Mouse (Mus musculus): Measurements from ENCODE around the gene Prss33. TPM values are rescaled to one million over a fixed set of nuclear protein-coding genes. Genes with fewer than 3 reads are reported as not detected.
A peak's percentile ranks its signal among the peaks of the same experiment; 100 is the strongest.

Prss33 gene
- polyA plus RNA-seq, 1 experiment from 2014 or later: not detected

GRCm38 (mm10) chr17:23857193-23857592 lies 21.3 kb upstream of the Prss33 start:
- Histone ChIP-seq H3K36me3 (ENCODE audit: control insufficient read depth, insufficient read depth, low read length) (no peaks in the 10 kb centered on the region), H3K4me3 (ENCODE audit: low read length) (no peak overlapping the region), H3K9me3 (ENCODE audit: control insufficient read depth, low read length) (no peaks in the 10 kb centered on the region), H3K27me3 (replicated peaks; ENCODE audit: control insufficient read depth, insufficient read depth, low read length) (no peaks in the 10 kb centered on the region), H3K9ac (ENCODE audit: low read depth, low read length) (no peak overlapping the region), H3K4me1 (ENCODE audit: control insufficient read depth, insufficient read depth, low read depth, low read length) (no peaks in the 10 kb centered on the region), H3K27ac (ENCODE audit: low read depth, low read length) (no peak overlapping the region), H3K4me2 (ENCODE audit: low read length) (no peak overlapping the region)
- no peak for ATAC-seq
- 83% methylated on average over 6 of the region's 6 CpGs for WGBS

GRCm38 (mm10) chr17:23854229-23854765 lies 18.4 kb upstream of the Prss33 start:
- no peak overlapping the region for H3K27ac ChIP-seq (ENCODE audit: low read depth, low read length)
- no peak for ATAC-seq
- H3K4me1 ChIP-seq (ENCODE audit: control insufficient read depth, insufficient read depth, low read depth, low read length): no peaks in the 10 kb centered on the region
- 91% methylated on average over 10 of the region's 10 CpGs for WGBS
- no peak overlapping the region for H3K4me2 ChIP-seq (ENCODE audit: low read length)
- no peak overlapping the region for H3K9ac ChIP-seq (ENCODE audit: low read depth, low read length)
- no peaks in the 10 kb centered on the region for H3K36me3 ChIP-seq (ENCODE audit: control insufficient read depth, insufficient read depth, low read length)
- H3K4me3 ChIP-seq (ENCODE audit: low read length): no peak overlapping the region
- H3K9me3 ChIP-seq (ENCODE audit: control insufficient read depth, low read length): no peaks in the 10 kb centered on the region
- no peaks in the 10 kb centered on the region for H3K27me3 ChIP-seq (replicated peaks; ENCODE audit: control insufficient read depth, insufficient read depth, low read length)

- H3K9ac ChIP-seq (ENCODE audit: low read depth, low read length): no peak overlapping the region
- 35% methylated on average over 5 of the region's 5 CpGs for WGBS
Observed at GRCm38 (mm10) chr17:23853292-23853691, 17.4 kb upstream of the Prss33 start.

DNA sequence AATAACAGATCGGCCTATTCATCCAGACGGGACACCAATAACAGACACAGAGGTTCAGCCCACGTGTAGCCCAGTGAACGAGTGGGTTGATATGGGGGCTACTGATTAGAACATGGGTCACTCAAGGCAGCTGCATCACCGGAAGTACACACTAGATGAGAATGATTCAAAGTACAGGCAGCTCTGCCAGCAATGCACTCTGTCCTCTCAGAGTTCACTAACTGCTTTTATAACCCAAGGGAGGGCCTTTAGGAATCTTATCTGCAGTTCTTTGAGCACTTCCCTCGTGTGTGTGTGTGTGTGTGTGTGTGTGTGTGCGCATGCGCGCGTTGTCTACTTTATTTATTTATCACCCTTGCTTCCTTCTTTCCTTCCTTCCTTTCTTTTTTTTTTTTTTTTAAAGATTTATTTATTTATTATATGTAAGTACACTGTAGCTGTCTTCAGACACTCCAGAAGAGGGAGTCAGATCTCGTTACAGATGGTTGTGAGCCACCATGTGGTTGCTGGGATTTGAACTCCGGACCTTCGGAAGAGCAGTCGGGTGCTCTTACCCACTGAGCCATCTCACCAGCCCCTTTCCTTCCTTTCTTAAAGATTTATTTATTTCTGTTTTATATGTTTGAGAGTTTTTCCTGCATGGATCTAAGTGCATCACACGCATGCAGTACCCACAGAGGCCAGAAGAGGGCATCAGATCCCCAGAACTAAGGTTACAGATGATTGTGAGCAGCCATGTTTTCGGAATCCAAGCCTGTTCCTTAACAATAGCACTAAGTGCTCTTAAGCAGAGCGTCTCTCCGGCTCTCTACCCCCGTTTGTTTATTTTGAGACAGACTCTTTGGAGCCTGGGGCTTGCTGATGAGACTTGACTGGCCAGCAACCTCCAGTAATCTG lies 15.2 kb upstream of the Prss33 start:
- Histone ChIP-seq H3K4me1 (ENCODE audit: control insufficient read depth, insufficient read depth, low read depth, low read length) (no peaks in the 10 kb centered on the region), H3K27ac (ENCODE audit: low read depth, low read length) (no peak overlapping the region), H3K9ac (ENCODE audit: low read depth, low read length) (no peak overlapping the region), H3K4me2 (ENCODE audit: low read length) (no peak overlapping the region), H3K4me3 (ENCODE audit: low read length) (no peak overlapping the region), H3K9me3 (ENCODE audit: control insufficient read depth, low read length) (no peaks in the 10 kb centered on the region), H3K27me3 (replicated peaks; ENCODE audit: control insufficient read depth, insufficient read depth, low read length) (no peaks in the 10 kb centered on the region; the same call in 1 of the 2 replicates), H3K36me3 (ENCODE audit: control insufficient read depth, insufficient read depth, low read length) (no peaks in the 10 kb centered on the region)
- WGBS: 62% methylated on average over 18 of the region's 19 CpGs
- ATAC-seq: peak; percentile 69; the same call in 1 of the 2 replicates

More at GRCm38 (mm10) chr17:23853292-23853691, 17.4 kb upstream of the Prss33 start:
- Histone ChIP-seq H3K9me3 (ENCODE audit: control insufficient read depth, low read length) (no peaks in the 10 kb centered on the region), H3K4me2 (ENCODE audit: low read length) (no peak overlapping the region), H3K27me3 (replicated peaks; ENCODE audit: control insufficient read depth, insufficient read depth, low read length) (no peaks in the 10 kb centered on the region), H3K27ac (ENCODE audit: low read depth, low read length) (no peak overlapping the region), H3K36me3 (ENCODE audit: control insufficient read depth, insufficient read depth, low read length) (no peaks in the 10 kb centered on the region), H3K4me1 (ENCODE audit: control insufficient read depth, insufficient read depth, low read depth, low read length) (no peaks in the 10 kb centered on the region), H3K4me3 (ENCODE audit: low read length) (no peak overlapping the region)
- ATAC-seq: no peak

GRCm38 (mm10) chr17:23850028-23850427 lies 14.2 kb upstream of the Prss33 start:
- ATAC-seq: no peak
- Histone ChIP-seq H3K27ac (ENCODE audit: low read depth, low read length) (no peak overlapping the region), H3K9ac (ENCODE audit: low read depth, low read length) (no peak overlapping the region), H3K36me3 (ENCODE audit: control insufficient read depth, insufficient read depth, low read length) (no peaks in the 10 kb centered on the region), H3K9me3 (ENCODE audit: control insufficient read depth, low read length) (no peaks in the 10 kb centered on the region), H3K27me3 (replicated peaks; ENCODE audit: control insufficient read depth, insufficient read depth, low read length) (no peaks in the 10 kb centered on the region; the same call in 1 of the 2 replicates), H3K4me3 (ENCODE audit: low read length) (no peak overlapping the region), H3K4me1 (ENCODE audit: control insufficient read depth, insufficient read depth, low read depth, low read length) (no peaks in the 10 kb centered on the region), H3K4me2 (ENCODE audit: low read length) (no peak overlapping the region)
- 64% methylated on average over 2 of the region's 2 CpGs for WGBS

DNA sequence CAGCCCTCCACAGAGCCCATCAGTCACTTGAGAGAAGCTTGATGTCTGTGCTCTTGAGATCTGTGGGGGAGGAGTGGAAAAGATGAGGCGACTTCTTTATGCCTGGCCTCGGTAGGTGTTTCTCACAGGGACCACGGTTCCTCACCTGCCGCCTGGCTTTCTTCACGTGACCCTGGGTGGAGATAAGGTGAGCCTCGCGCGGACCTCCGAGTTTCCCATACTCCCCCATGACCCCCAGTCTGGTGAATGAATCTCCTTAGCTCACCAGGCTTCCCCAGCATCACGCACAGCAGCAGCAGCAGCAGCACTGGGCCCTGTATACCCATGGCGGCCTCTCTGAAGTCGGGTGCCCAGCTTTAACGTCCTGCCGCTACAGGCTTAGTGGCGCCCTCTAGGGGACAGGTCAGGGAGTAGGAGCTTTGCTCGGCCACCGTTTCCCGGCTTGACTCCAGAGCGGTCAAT lies 8.0 kb upstream of the Prss33 start, which contains the start of the genes Prss32 and Prss41:
TSS of gene Prss32 (plus strand) at position 44 of the 462 bp plus-strand sequence.
TSS of gene Prss41 (minus strand) at position 361 of the 462 bp plus-strand sequence.
- Histone ChIP-seq H3K36me3 (ENCODE audit: control insufficient read depth, insufficient read depth, low read length) (no peaks in the 10 kb centered on the region), H3K27ac (ENCODE audit: low read depth, low read length) (no peak within 1 kb of the TSS), H3K9me3 (ENCODE audit: control insufficient read depth, low read length) (no peaks in the 10 kb centered on the region), H3K4me1 (ENCODE audit: control insufficient read depth, insufficient read depth, low read depth, low read length) (no peaks in the 10 kb centered on the region), H3K27me3 (replicated peaks; ENCODE audit: control insufficient read depth, insufficient read depth, low read length) (peaks cover 3% of the 10 kb centered on the region; the same call in 1 of the 2 replicates), H3K4me2 (ENCODE audit: low read length) (peak within 1 kb of the TSS; percentile 24), H3K4me3 (ENCODE audit: low read length) (no peak within 1 kb of the TSS), H3K9ac (ENCODE audit: low read depth, low read length) (no peak within 1 kb of the TSS)
- peak; percentile 40; the same call in 1 of the 2 replicates for ATAC-seq
- 11% methylated on average over 19 of the region's 19 CpGs for WGBS

DNA sequence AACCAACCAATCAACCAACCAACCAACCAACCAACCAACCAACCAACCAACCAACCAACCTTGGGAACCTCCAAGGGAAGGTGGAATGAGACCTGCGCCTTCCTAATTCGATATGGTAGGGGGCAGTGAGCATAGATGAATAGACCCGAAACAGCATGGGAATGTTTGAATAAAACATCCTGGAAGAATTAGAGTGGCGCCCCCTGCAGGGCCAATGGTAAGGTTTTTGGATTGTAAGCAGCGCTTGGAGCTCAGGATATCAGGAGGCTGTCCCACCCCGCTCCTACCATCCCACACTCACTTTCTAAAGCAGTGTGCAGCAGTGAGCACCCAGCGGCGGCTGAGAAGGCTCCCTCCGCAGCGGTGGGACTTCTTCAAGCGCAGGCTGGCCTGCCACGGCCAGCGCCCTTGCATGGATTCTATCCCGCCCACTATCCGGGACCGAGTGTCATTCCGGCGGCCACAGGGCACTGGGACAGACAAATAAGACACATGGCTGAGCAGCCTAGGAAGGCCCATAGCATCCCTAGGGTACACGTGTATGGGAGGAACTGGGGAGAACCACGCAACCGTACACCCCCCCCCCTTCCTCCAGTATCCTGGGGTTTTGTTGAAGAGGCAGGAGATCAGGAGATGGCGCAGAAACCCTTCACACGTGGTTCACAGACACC lies 7.4 kb upstream of the Prss33 start:
- Histone ChIP-seq H3K27ac (ENCODE audit: low read depth, low read length) (no peak overlapping the region), H3K9ac (ENCODE audit: low read depth, low read length) (no peak overlapping the region), H3K4me3 (ENCODE audit: low read length) (no peak overlapping the region), H3K4me2 (ENCODE audit: low read length) (no peak overlapping the region; the same call in 1 of the 2 replicates), H3K27me3 (replicated peaks; ENCODE audit: control insufficient read depth, insufficient read depth, low read length) (peaks cover 3% of the 10 kb centered on the region; the same call in 1 of the 2 replicates), H3K4me1 (ENCODE audit: control insufficient read depth, insufficient read depth, low read depth, low read length) (no peaks in the 10 kb centered on the region), H3K36me3 (ENCODE audit: control insufficient read depth, insufficient read depth, low read length) (no peaks in the 10 kb centered on the region), H3K9me3 (ENCODE audit: control insufficient read depth, low read length) (no peaks in the 10 kb centered on the region)
- ATAC-seq: no peak; the same call in 1 of the 2 replicates
- 42% methylated on average over 23 of the region's 23 CpGs for WGBS

DNA sequence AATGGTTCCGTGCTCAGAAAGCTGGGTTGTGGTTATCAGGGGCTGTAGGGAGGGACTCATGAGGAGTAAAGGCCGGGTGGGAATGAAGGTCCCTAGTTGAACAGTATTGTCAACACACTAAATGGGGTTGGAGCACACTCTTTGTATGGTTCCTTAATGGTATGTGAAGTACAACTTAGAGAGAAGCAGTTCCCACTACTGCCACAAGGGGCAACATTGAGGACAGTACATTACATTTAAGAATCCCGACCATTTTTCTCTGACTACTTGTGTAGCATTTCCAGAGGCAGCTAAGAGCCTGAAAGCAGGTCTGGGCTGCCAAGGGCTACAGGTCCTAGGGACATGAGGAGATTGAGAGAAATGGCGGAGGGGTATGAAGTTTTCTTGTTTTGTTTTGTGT lies 5.3 kb upstream of the Prss33 start:
- 30% methylated on average over 4 of the region's 4 CpGs for WGBS
- H3K4me1 ChIP-seq (ENCODE audit: control insufficient read depth, insufficient read depth, low read depth, low read length): no peaks in the 10 kb centered on the region
- peaks cover 3% of the 10 kb centered on the region; the same call in 1 of the 2 replicates for H3K27me3 ChIP-seq (replicated peaks; ENCODE audit: control insufficient read depth, insufficient read depth, low read length)
- no peaks in the 10 kb centered on the region for H3K9me3 ChIP-seq (ENCODE audit: control insufficient read depth, low read length)
- H3K27ac ChIP-seq (ENCODE audit: low read depth, low read length): no peak overlapping the region
- no peak overlapping the region for H3K9ac ChIP-seq (ENCODE audit: low read depth, low read length)
- no peaks in the 10 kb centered on the region for H3K36me3 ChIP-seq (ENCODE audit: control insufficient read depth, insufficient read depth, low read length)
- H3K4me3 ChIP-seq (ENCODE audit: low read length): no peak overlapping the region
- ATAC-seq: no peak
- no peak overlapping the region for H3K4me2 ChIP-seq (ENCODE audit: low read length)
